Comparison of ENCODE assay signal across 25 mouse cellular contexts in the genomic region with DNA sequence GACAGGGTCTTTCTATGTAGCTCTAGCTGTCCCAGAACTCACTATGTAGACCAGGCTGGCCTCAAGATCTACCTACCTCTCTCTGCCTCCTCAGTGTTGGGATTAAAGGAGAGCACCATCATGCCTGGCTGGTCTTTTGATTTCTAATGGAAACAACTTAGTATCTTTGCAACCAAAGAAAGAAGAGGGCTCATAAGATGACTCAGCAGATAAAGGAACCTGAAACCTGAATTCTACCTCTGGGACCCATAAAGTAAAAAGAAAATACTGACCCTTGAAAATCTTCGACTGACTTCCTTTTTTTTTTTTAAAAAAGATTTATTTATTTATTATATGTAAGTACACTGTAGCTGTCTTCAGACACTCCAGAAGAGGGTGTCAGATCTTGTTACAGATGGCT. TPM values are rescaled to one million over a fixed set of nuclear protein-coding genes. Genes with fewer than 3 reads are reported as not detected.
DNase-seq lines count a peak whose midpoint lies in the region; ATAC-seq and TF ChIP-seq lines count a peak whose summit lies in the region.
"Had no signal": no experiment of that assay in that cellular context is flagged by ENCODE, and none has a peak within 500 bp of the region (broad histone marks: within the 10 kb centered on the region; RNA-seq: fewer than 3 reads in every experiment).

No protein-coding gene starts in this region.

- H3K36me3 ChIP-seq in liver, adult 2 months (ENCODE audit: control insufficient read depth, insufficient read depth, low read length): peaks cover 5% of the 10 kb centered on the region
- peaks cover 3% of the 10 kb centered on the region; the same call in 1 of the 2 replicates for H3K36me3 ChIP-seq in liver, embryonic 11.5 days (ENCODE audit: control insufficient read depth, insufficient read depth, low read length)
- peaks cover 74% of the 10 kb centered on the region for H3K36me3 ChIP-seq in liver, embryonic 13.5 days
- peaks cover 39% of the 10 kb centered on the region for H3K36me3 ChIP-seq in liver, postnatal 0 days (replicated peaks; ENCODE audit: insufficient read depth, low read length)
- H3K36me3 ChIP-seq in embryonic facial prominence, embryonic 10.5 days (replicated peaks): peaks cover 57% of the 10 kb centered on the region

- TF ChIP-seq EP300 in liver, postnatal 0 days (IDR thresholded peaks at IDR 0.05; ENCODE audit: low read depth): no peak

- peak overlapping the region; percentile 28; the same call in 1 of the 2 replicates for H3K9ac ChIP-seq in liver, adult 2 months (ENCODE audit: low read depth, low read length)
- H3K9ac ChIP-seq in liver, embryonic 11.5 days (ENCODE audit: low read depth, low read length): no peak overlapping the region
- peak overlapping the region; percentile 31; the same call in 1 of the 2 replicates for H3K9ac ChIP-seq in liver, embryonic 13.5 days
- H3K9ac ChIP-seq in liver, postnatal 0 days (replicated peaks): no peak overlapping the region
- H3K9ac ChIP-seq: embryonic facial prominence, embryonic 12.5 days; forebrain, embryonic 15.5 days; heart, embryonic 15.5 days had no signal

- no peak overlapping the region for H3K4me3 ChIP-seq in liver, adult 2 months (ENCODE audit: insufficient read depth, low read depth, low read length)
- H3K4me3 ChIP-seq in liver, embryonic 11.5 days (ENCODE audit: low read depth, low read length): no peak overlapping the region
- no peak overlapping the region for H3K4me3 ChIP-seq in liver, embryonic 13.5 days (replicated peaks)
- no peak overlapping the region for H3K4me3 ChIP-seq in liver, postnatal 0 days (ENCODE audit: low read depth, low read length)
- no peak overlapping the region for H3K4me3 ChIP-seq in gastrocnemius, adult 2 months
- H3K4me3 ChIP-seq in embryonic facial prominence, embryonic 10.5 days: no peak overlapping the region
- H3K4me3 ChIP-seq: embryonic facial prominence, embryonic 12.5 days; forebrain, embryonic 15.5 days; heart, adult 2 months; heart, embryonic 15.5 days; hindbrain, embryonic 13.5 days had no signal

- no peaks in the 10 kb centered on the region for H3K9me3 ChIP-seq in liver, embryonic 11.5 days (ENCODE audit: control insufficient read depth, low read length)
- no peaks in the 10 kb centered on the region for H3K9me3 ChIP-seq in liver, embryonic 13.5 days (replicated peaks)
- no peaks in the 10 kb centered on the region for H3K9me3 ChIP-seq in liver, postnatal 0 days (ENCODE audit: low read length)
- H3K9me3 ChIP-seq in embryonic facial prominence, embryonic 10.5 days: no peaks in the 10 kb centered on the region
- H3K9me3 ChIP-seq: embryonic facial prominence, embryonic 12.5 days; forebrain, embryonic 15.5 days; G1E; heart, embryonic 15.5 days; hindbrain, embryonic 13.5 days had no signal

- H3K4me2 ChIP-seq in liver, embryonic 11.5 days: no peak overlapping the region
- H3K4me2 ChIP-seq in liver, embryonic 13.5 days: no peak overlapping the region
- no peak overlapping the region for H3K4me2 ChIP-seq in liver, postnatal 0 days (ENCODE audit: low read depth, low read length)
- H3K4me2 ChIP-seq: embryonic facial prominence, embryonic 12.5 days; forebrain, embryonic 15.5 days; heart, embryonic 11.5 days; heart, embryonic 15.5 days; hindbrain, embryonic 13.5 days had no signal

- peaks cover 29% of the 10 kb centered on the region; the same call in 1 of the 2 replicates for H3K79me2 ChIP-seq in liver, adult 2 months (ENCODE audit: control insufficient read depth, insufficient read depth, low read length)

- intact Hi-C loops in gastrocnemius, adult 2 months (cut with DNase I): no loop called here

- TF ChIP-seq POLR2A in liver, adult 2 months (IDR thresholded peaks at IDR 0.05; ENCODE audit: extremely low read depth, insufficient read depth, low read length): no peak

- WGBS in liver, adult 2 months: 73% methylated on average over 1 of the region's 1 CpGs
- WGBS in liver, embryonic 11.5 days: 73% methylated on average over 1 of the region's 1 CpGs
- 64% methylated on average over 1 of the region's 1 CpGs for WGBS in liver, embryonic 13.5 days (ENCODE audit: insufficient replicate concordance)
- 34% methylated on average over 1 of the region's 1 CpGs for WGBS in liver, postnatal 0 days (ENCODE audit: insufficient replicate concordance)
- 87% methylated on average over 1 of the region's 1 CpGs for WGBS in embryonic facial prominence, embryonic 10.5 days

- H3K27me3 ChIP-seq in liver, adult 2 months (ENCODE audit: control insufficient read depth, insufficient read depth, low read length): no peaks in the 10 kb centered on the region
- H3K27me3 ChIP-seq in liver, embryonic 11.5 days (replicated peaks; ENCODE audit: control insufficient read depth, insufficient read depth, low read length): no peaks in the 10 kb centered on the region
- H3K27me3 ChIP-seq in liver, embryonic 13.5 days: no peaks in the 10 kb centered on the region
- no peaks in the 10 kb centered on the region for H3K27me3 ChIP-seq in liver, postnatal 0 days (ENCODE audit: insufficient read depth, low read length)
- H3K27me3 ChIP-seq in embryonic facial prominence, embryonic 10.5 days (replicated peaks; ENCODE audit: low read depth, poor library complexity, severe bottlenecking): no peaks in the 10 kb centered on the region
- H3K27me3 ChIP-seq: embryonic facial prominence, embryonic 12.5 days; forebrain, embryonic 15.5 days; hindbrain, embryonic 13.5 days had no signal

- ATAC-seq in liver, embryonic 11.5 days (replicated peaks; ENCODE audit: low FRiP score): no peak
- ATAC-seq in liver, embryonic 13.5 days (ENCODE audit: low read depth): no peak
- ATAC-seq in liver, postnatal 0 days: no peak
- ATAC-seq: forebrain, embryonic 15.5 days had no signal

- DNase-seq in liver, adult 2 months (ENCODE audit: extremely low read depth, low read depth, low spot score): no peak
- DNase-seq in liver, embryonic 11.5 days (ENCODE audit: low spot score): no peak
- DNase-seq in A20 (ENCODE audit: low read depth, low spot score): peak; percentile 61
- DNase-seq in liver, embryonic 13.5 days: no peak
- no peak for DNase-seq in liver, postnatal 0 days
- no peak for DNase-seq in gastrocnemius, adult 2 months
- no peak for DNase-seq in natural killer cell, adult 2 months (ENCODE audit: low spot score in 2 of 2)
- DNase-seq in embryonic facial prominence, embryonic 10.5 days (ENCODE audit: low spot score): no peak
- DNase-seq: adrenal gland, postnatal 10 days; cerebellum, adult 11 months; cerebellum, adult 8-10 months; cerebellum, postnatal 14 days; embryo, embryonic 11 days; gastrocnemius, postnatal 10 days; heart, adult 2 months; heart, postnatal 14 days had no signal

- peaks cover 43% of the 10 kb centered on the region for H3K4me1 ChIP-seq in liver, adult 2 months (ENCODE audit: control insufficient read depth, insufficient read depth, low read length)
- H3K4me1 ChIP-seq in liver, embryonic 11.5 days (replicated peaks; ENCODE audit: control insufficient read depth, insufficient read depth, low read length): peaks cover 19% of the 10 kb centered on the region
- peaks cover 92% of the 10 kb centered on the region for H3K4me1 ChIP-seq in liver, embryonic 13.5 days (replicated peaks)
- peaks cover 49% of the 10 kb centered on the region for H3K4me1 ChIP-seq in liver, postnatal 0 days (ENCODE audit: insufficient read depth)
- H3K4me1 ChIP-seq in embryonic facial prominence, embryonic 10.5 days: no peaks in the 10 kb centered on the region
- H3K4me1 ChIP-seq: embryonic facial prominence, embryonic 12.5 days; forebrain, embryonic 15.5 days had no signal

- no peak for TF ChIP-seq CTCF in liver, adult 2 months (IDR thresholded peaks at IDR 0.05; ENCODE audit: low read depth, low read length)
- no peak for TF ChIP-seq CTCF in liver, postnatal 0 days (IDR thresholded peaks at IDR 0.05; ENCODE audit: low read depth)
- TF ChIP-seq CTCF in gastrocnemius, adult 2 months (IDR thresholded peaks at IDR 0.05): no peak

- H3K27ac ChIP-seq in liver, adult 2 months (replicated peaks; ENCODE audit: insufficient read depth, low read depth, low read length): peak overlapping the region; percentile 100
- H3K27ac ChIP-seq in liver, embryonic 11.5 days (ENCODE audit: low read depth, low read length): no peak overlapping the region
- peak overlapping the region; percentile 83 for H3K27ac ChIP-seq in liver, embryonic 13.5 days
- peak overlapping the region; percentile 70 for H3K27ac ChIP-seq in liver, postnatal 0 days (ENCODE audit: low read depth)
- no peak overlapping the region; the same call in 1 of the 2 replicates for H3K27ac ChIP-seq in gastrocnemius, adult 2 months
- no peak overlapping the region for H3K27ac ChIP-seq in embryonic facial prominence, embryonic 10.5 days (replicated peaks)
- H3K27ac ChIP-seq: embryonic facial prominence, embryonic 12.5 days; forebrain, embryonic 15.5 days; heart, adult 2 months; heart, embryonic 15.5 days had no signal

RNA-seq across cellular contexts. Expression of a gene that starts 21.2 kb away (rescaled TPM):
- total RNA-seq in liver, adult 2 months (2014; rRNA removed): 19.7 and 26.9 TPM in 2 replicates
- 37.1 and 38.0 TPM in 2 replicates for polyA plus RNA-seq in liver, adult 2 months (2012; rRNA removed)
- polyA plus RNA-seq in liver, embryonic 11.5 days (2014; fragmentation: Nextera tagmentation; extraction: Ambion mirVana): 20.2 and 22.0 TPM in 2 replicates
- 36.1 and 36.2 TPM in 2 replicates for polyA plus RNA-seq in liver, embryonic 13.5 days (2015; fragmentation: Nextera tagmentation; extraction: Ambion mirVana)
- 18.9 and 20.9 TPM in 2 replicates for polyA plus RNA-seq in liver, postnatal 0 days (2015; fragmentation: Nextera tagmentation; extraction: Ambion mirVana)
- 10 to 100 TPM; 23.0 to 24.3 TPM for total RNA-seq in gastrocnemius, adult 2 months (2021)
- 11.4 and 12.1 TPM in 2 replicates for polyA plus RNA-seq in embryonic facial prominence, embryonic 10.5 days (2016; fragmentation: Nextera tagmentation; extraction: Ambion mirVana)

RNA-seq across cellular contexts. Expression of a gene that starts 21.6 kb away (rescaled TPM):
- not detected in 2 replicates for total RNA-seq in liver, adult 2 months (2014; rRNA removed)
- polyA plus RNA-seq in liver, adult 2 months (2012; rRNA removed): not detected in 2 replicates
- 0.12 TPM in 1 of 2 replicates, not detected in the other for polyA plus RNA-seq in liver, embryonic 11.5 days (2014; fragmentation: Nextera tagmentation; extraction: Ambion mirVana)
- 0.06 and 0.08 TPM in 2 replicates for polyA plus RNA-seq in liver, embryonic 13.5 days (2015; fragmentation: Nextera tagmentation; extraction: Ambion mirVana)
- polyA plus RNA-seq in liver, postnatal 0 days (2015; fragmentation: Nextera tagmentation; extraction: Ambion mirVana): not detected in 2 replicates
- total RNA-seq in gastrocnemius, adult 2 months (2021): not detected
- 0.19 and 0.40 TPM in 2 replicates for polyA plus RNA-seq in embryonic facial prominence, embryonic 10.5 days (2016; fragmentation: Nextera tagmentation; extraction: Ambion mirVana)
- total RNA-seq: adrenal gland, postnatal 10 days; adrenal gland, postnatal 4 days; common myeloid progenitor, adult 5-6 weeks; gastrocnemius, postnatal 10 days; heart, adult 2 months; hematopoietic stem cell, adult 5-6 weeks had no signal
- polyA plus RNA-seq: G1E had no signal

RNA-seq across cellular contexts. Expression of a gene that starts 47.1 kb away (rescaled TPM):
- total RNA-seq in liver, adult 2 months (2014; rRNA removed): 0.92 and 1.4 TPM in 2 replicates
- 1.9 and 2.1 TPM in 2 replicates for polyA plus RNA-seq in liver, adult 2 months (2012; rRNA removed)
- 37.0 and 37.5 TPM in 2 replicates for polyA plus RNA-seq in liver, embryonic 11.5 days (2014; fragmentation: Nextera tagmentation; extraction: Ambion mirVana)
- polyA plus RNA-seq in liver, embryonic 13.5 days (2015; fragmentation: Nextera tagmentation; extraction: Ambion mirVana): 21.5 and 22.3 TPM in 2 replicates
- polyA plus RNA-seq in liver, postnatal 0 days (2015; fragmentation: Nextera tagmentation; extraction: Ambion mirVana): 8.9 and 9.0 TPM in 2 replicates
- total RNA-seq in gastrocnemius, adult 2 months (2021): 1 to 10 TPM; 1.0 to 1.8 TPM
- polyA plus RNA-seq in embryonic facial prominence, embryonic 10.5 days (2016; fragmentation: Nextera tagmentation; extraction: Ambion mirVana): 49.6 and 51.2 TPM in 2 replicates

RNA-seq across cellular contexts. Expression of a gene that starts 47.5 kb away (rescaled TPM):
- 2.6 and 3.4 TPM in 2 replicates for total RNA-seq in liver, adult 2 months (2014; rRNA removed)
- 6.3 and 9.2 TPM in 2 replicates for polyA plus RNA-seq in liver, adult 2 months (2012; rRNA removed)
- 9.0 and 10.7 TPM in 2 replicates for polyA plus RNA-seq in liver, embryonic 11.5 days (2014; fragmentation: Nextera tagmentation; extraction: Ambion mirVana)
- polyA plus RNA-seq in liver, embryonic 13.5 days (2015; fragmentation: Nextera tagmentation; extraction: Ambion mirVana): 2.6 and 3.1 TPM in 2 replicates
- polyA plus RNA-seq in liver, postnatal 0 days (2015; fragmentation: Nextera tagmentation; extraction: Ambion mirVana): 2.4 and 2.9 TPM in 2 replicates
- 1 to 10 TPM; 7.2 to 7.4 TPM for total RNA-seq in gastrocnemius, adult 2 months (2021)
- polyA plus RNA-seq in embryonic facial prominence, embryonic 10.5 days (2016; fragmentation: Nextera tagmentation; extraction: Ambion mirVana): 34.7 and 36.6 TPM in 2 replicates

RNA-seq across cellular contexts. Expression of a gene that starts 49.0 kb away (rescaled TPM):
- total RNA-seq in liver, adult 2 months (2014; rRNA removed): 11.3 and 15.6 TPM in 2 replicates
- 26.9 and 28.5 TPM in 2 replicates for polyA plus RNA-seq in liver, adult 2 months (2012; rRNA removed)
- polyA plus RNA-seq in liver, embryonic 11.5 days (2014; fragmentation: Nextera tagmentation; extraction: Ambion mirVana): 62.0 and 66.5 TPM in 2 replicates
- polyA plus RNA-seq in liver, embryonic 13.5 days (2015; fragmentation: Nextera tagmentation; extraction: Ambion mirVana): 38.2 and 40.7 TPM in 2 replicates
- polyA plus RNA-seq in liver, postnatal 0 days (2015; fragmentation: Nextera tagmentation; extraction: Ambion mirVana): 19.6 and 21.5 TPM in 2 replicates
- 10 to 100 TPM; 21.9 to 25.0 TPM for total RNA-seq in gastrocnemius, adult 2 months (2021)
- polyA plus RNA-seq in embryonic facial prominence, embryonic 10.5 days (2016; fragmentation: Nextera tagmentation; extraction: Ambion mirVana): 82.1 and 83.0 TPM in 2 replicates

Comparison
In these comparisons a context has a peak if more than half of its experiments do, and no peak if none do; other contexts are left out.
1. H3K27ac ChIP-seq: peak in liver, adult 2 months (single experiment), liver, embryonic 13.5 days (single experiment) and liver, postnatal 0 days (single experiment); none in liver, embryonic 11.5 days (single experiment), gastrocnemius, adult 2 months (single experiment) and embryonic facial prominence, embryonic 10.5 days (single experiment).
2. H3K9ac ChIP-seq: peak in liver, adult 2 months (single experiment) and liver, embryonic 13.5 days (single experiment); none in liver, embryonic 11.5 days (single experiment) and liver, postnatal 0 days (single experiment).